Mouse (Mus musculus) naive thymus-derived CD4-positive, alpha-beta T cell, adult 2 months (primary cell): Measurements from ENCODE around the gene AC124108.1.

Source experiments
- DNase-seq: peaks from one replicate; pipeline ENCODE4 v3.0.0-alpha.2; 2011; ENCODE audit warnings: low read depth

Gene AC124108.1

DNA sequence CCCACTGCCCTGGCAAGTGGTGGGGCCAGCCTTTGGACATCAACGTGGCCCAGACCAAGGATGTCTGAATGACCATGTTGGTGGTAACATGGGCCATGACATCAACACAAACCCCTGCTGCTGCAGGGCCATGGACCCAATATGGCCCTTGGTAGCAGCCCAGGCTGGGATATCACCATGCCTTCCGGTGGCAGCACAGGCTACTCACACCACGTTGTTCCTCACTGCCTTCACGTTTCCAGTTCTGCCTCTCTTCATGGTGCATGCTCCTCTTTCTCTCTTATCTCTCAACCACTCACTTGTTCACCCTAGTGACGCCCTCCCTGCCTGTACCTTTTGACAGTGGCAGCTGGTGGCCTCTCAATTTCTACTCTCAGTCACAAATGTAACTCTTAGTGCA lies 53.8 kb downstream of the AC124108.1 start:
- no peak for DNase-seq

DNA sequence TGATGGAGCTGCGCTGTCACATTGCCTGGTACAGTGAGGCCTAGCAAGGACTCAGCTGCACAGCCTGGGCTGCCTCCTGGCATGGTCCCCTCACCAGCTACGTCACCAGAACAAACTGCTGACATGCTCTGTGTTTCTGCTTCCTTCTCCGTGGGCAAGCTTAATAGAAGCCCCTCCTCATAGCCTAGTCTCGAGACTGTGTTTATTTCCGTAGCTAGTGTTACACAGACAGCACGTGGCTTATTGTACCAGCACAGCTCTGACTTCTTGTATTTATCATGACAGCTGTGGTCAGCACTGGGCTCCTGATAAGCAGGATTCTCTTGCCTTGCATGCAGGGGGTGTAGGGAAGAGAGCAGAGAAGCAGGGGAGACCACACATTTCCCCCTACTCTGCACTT lies 54.9 kb downstream of the AC124108.1 start:
- DNase-seq, result no peak

DNA sequence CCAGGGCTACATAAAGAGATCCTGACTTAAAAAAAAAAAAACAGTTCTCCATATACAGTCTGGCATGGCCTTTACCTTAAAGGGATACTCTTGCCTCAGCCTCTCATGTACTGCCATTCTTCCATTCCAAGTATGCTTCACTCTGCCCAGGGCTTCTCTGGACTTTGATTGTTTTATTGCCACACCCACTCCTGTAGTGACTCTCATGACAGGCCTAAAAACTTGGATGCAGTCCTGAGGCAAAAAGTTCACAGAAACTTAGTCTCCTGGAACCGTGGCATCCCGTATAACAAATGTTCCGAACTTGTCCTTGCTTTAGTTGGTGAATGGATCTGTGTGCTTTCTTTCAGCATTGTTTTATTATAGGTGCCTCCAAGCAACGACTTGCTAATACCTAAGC lies 55.4 kb downstream of the AC124108.1 start:
- no peak for DNase-seq

- no peak for DNase-seq
Observed at GRCm38 (mm10) chr1:132254467-132254866, 63.2 kb downstream of the AC124108.1 start.
